Mouse (Mus musculus) hematopoietic stem cell, adult 5-6 weeks (primary cell): ENCODE results near the gene Nyap2. TPM values are rescaled to one million over a fixed set of nuclear protein-coding genes. Genes with fewer than 3 reads are reported as not detected.

Source experiments
- ATAC-seq, 2 experiments: fragments of 125-278 bp in 1 of 2; replicated peaks in 1 of 2; 2 replicates each; pipeline ENCODE4 v1.8.0; 2016 to 2017; ENCODE audit warnings: inconsistent platforms in 2 of 2, mild to moderate bottlenecking in 2 of 2, moderate number of reproducible peaks in 2 of 2, low read depth in 1 of 2, moderate TSS enrichment in 1 of 2; ENCODE audit not compliant: low FRiP score in 2 of 2, poor library complexity in 2 of 2, severe bottlenecking in 2 of 2, insufficient read depth in 1 of 2, low TSS enrichment in 1 of 2
- total RNA-seq: library from RNA; stranded (forward); fragments of 172-1452, 232-1000 nt; gene quantifications from 2 replicates; pipeline ENCODE4 v1.2.3, GENCODE M21; 2017

Gene Nyap2
- total RNA-seq, 1 experiment from 2014 or later, result not detected

GRCm38 (mm10) chr1:81303389-81303788 is 226.6 kb downstream of the Nyap2 start:
- ATAC-seq, result no peak

DNA sequence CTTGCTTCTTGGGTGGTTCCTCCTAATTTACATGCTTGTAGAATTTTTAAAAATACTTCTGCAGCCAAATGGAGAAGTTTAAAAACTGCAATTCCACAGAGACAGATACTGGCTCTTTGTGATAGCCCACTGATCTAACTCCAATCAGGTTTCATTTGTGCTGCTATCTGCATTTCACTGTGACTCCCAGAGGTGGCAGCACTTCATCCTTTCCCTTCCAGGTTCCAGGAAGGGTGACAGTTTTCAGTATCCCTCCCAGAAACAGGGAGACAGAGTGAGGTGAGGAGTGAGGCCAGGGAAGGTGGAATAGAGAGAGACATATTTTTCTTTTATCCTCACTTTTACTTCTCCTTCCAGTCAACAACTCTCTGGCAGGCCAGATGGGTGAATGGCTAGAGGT is 230.7 kb downstream of the Nyap2 start:
- no peak for ATAC-seq

GRCm38 (mm10) chr1:81307934-81308333 is 231.2 kb downstream of the Nyap2 start:
- no peak for ATAC-seq

DNA sequence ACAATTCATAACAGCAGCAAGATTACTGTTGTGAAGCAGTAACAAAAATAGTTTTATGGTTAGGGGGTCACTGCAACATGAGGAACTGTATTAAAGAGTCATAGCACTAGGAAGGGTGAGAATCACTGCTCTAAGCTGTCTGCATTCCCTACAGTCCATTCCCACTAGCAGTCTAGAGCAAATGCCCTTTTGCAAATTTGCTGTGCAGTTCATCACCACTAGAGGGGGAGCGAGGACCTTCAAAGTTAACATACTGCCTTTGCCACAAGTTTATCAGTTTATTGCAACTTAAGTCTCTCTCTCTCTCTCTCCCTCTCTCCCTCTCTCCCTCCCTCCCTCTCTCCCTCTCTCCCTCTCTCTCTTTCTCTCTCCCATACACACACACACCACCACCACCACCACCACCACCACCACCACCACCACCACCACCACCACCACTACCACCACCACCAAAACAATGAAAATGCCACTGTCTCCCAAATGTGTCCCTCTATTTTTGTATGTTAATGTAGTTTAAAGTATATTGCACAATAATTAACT is 233.4 kb downstream of the Nyap2 start:
- ATAC-seq, result peak; percentile 62 to 66; a peak in 2 of 4 replicates

DNA sequence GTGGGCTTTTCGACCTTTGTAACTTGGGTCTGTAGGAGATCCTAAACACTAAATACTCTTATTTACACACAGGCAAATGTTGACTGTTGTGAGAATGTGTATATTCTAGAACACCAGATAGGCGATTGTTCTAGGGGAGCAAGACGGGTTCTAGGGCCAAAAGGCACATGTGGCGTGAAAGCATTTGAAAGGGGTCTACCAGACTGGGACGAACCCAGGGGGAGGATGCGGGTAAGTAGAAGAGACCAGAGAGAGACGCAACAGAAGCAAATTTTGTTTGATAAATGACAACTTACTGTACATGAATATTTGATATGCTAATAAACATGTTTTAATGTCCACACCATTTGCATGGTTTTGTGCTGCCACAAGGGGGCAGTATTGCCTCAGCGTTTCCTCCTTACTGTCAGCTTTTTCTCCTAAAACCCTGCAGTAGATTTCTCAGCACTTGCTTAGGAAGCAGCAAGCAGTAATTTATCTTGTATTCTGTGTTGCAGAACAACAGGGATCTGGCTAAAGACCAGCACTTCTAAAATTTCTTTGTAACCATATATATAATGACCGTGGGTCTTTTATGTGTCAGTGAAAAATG is 239.7 kb downstream of the Nyap2 start:
- peak; percentile 45 to 56; a peak in 2 of 4 replicates for ATAC-seq

DNA sequence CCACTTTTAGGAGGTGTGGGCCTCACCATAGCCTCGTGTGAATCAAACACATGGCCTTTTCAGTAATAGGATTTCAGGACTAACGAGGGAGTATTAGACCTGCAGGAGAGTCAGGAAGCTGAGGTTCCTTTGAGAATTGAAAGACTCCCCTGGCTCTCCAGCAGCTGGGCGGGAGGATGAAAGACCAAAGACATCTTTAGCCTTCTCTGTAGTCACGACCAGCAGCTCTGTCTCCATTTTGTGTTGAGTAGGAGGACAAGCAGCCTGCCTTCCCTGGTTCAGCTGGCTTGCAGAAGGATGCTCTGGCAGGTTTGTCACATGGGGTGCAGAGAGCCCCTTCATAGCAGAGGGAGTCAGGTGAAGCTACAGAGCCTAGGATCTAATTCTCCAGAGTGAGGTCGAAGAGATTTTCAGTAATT is 240.3 kb downstream of the Nyap2 start:
- no peak for ATAC-seq

- no peak for ATAC-seq
Measured at GRCm38 (mm10) chr1:81387722-81388121, 311.0 kb downstream of the Nyap2 start.
